Mouse (Mus musculus) retina, embryonic 14.5 days (tissue): Measurements from ENCODE around the gene Itgal.
"Not testable (repeated sequence)": the region's sequence is repeated elsewhere in the genome, so short reads cannot be mapped to it uniquely, and the experiment has no call there.

Experiments used
- DNase-seq: peaks from one replicate; pipeline ENCODE4 v3.0.0-alpha.2; 2015; ENCODE audit warnings: low spot score

The Itgal gene

GRCm38 (mm10) chr7:127342888-127343287 is 46.8 kb downstream of the Itgal start:
- DNase-seq = no peak

DNA sequence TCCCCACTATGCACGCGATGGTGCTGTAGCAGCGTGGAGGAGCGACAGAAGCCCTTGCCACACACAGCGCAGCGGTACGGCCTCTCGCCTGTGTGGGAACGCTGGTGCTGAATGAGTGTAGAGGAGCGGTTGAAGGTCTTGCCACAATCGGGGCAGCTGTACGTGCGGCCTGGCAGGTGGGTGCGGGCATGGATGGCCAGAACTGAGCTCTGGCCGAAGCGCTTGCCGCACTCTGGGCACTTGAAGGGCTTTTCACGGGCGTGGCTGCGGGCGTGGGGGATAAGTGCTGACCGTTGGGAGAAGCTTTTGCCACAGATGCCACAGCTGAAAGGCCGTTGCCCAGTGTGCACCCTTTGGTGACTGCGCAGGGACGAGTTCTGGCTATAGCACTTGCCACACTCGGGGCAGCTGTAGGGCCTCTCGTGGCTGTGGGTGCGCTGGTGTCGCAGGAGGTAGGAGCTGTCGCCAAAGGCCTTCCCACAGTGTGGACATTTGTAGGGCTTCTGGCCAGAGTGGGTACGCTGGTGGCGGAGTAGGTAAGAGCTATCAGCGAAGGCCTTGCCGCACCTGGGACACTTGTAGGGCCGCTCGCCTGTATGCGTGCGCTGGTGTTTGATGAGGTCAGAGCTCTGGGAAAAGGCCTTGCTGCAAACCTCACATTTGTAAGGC is 47.4 kb downstream of the Itgal start:
- DNase-seq = no peak

DNA sequence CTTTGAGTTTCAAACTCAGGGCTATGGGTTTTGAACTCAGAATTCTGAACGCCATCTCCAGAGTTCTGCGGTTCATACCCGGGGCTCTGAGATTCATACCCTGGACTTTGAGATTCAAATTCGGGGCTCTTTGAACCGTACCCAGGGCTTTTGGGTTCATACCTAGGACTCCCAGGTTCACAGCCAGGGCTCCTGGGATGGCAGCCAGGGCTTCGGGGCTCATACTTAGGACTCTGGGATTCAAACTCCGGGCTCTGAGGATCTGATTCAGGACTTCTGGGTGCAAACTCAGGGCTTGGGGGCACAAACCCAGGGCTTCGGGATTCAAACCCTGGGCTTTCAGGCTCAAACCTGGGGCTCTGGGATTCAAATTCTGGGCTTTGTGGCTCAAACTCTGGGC is 48.3 kb downstream of the Itgal start:
- DNase-seq = no peak

GRCm38 (mm10) chr7:127345092-127345491 is 49.0 kb downstream of the Itgal start:
- DNase-seq = no peak

- peak; percentile 96 for DNase-seq
Observed at GRCm38 (mm10) chr7:127345512-127346325, 49.7 kb downstream of the Itgal start, which contains the start of gene Zfp768. TSS of gene Zfp768 (minus strand) at chr7:127345589.

DNA sequence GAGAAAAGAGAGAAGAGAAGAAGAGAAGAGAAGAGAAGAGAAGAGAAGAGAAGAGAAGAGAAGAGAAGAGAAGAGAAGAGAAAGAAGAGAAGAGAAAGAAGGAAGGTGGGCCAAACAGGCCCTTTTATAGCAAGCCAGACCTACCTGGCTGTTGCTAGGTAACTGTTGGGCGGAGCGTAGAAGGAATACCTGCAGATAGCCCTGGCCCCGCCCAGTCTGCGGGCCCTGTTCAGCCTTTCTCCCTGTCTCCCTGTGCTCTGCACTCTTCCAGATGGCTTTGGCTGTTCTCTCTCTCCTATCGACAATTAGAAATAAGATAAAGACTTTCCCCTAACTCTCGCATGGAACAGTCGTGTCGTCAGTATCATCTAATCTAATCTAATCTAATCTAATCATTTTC is 50.6 kb downstream of the Itgal start:
- no peak for DNase-seq

DNA sequence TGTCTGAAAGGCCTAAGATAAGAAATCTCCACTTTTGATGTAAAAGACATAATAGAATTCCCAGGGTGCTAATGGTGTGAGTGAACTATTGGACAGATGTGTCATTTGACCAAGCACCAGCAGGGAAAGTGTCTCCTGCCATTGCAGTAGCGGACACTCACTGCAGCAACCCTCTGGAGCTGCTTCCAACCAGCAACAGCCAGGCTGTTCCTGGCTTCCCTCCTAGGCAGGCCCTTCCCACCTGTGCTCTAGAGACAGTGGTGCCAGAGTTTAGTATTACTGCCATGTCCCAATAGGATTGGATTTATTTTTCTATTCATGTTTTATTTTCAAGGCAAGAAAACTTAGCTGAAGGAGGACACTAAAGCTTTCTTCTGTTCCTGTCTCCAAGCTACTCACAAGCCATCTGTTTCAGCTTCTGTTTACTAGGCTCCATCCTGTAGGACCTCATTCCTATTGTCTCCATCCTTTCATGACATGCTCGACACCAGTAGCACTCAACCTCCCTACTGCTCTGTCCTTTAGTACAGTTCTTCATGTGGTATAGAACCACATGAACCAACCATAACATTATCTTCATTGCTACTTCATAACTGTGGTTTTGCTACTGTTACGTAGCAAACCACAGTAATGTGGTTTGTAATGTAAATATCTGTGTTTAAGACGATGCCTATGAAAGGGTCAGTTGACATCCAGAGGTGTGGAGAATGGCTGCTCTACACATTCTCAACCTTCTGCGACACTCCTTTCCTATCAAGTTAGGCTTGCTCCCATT is 55.4 kb downstream of the Itgal start:
- DNase-seq = no peak

- no peak for DNase-seq
Observed at GRCm38 (mm10) chr7:127355796-127356195, 59.7 kb downstream of the Itgal start.

GRCm38 (mm10) chr7:127357871-127358270 is 61.8 kb downstream of the Itgal start:
- DNase-seq = no peak

DNA sequence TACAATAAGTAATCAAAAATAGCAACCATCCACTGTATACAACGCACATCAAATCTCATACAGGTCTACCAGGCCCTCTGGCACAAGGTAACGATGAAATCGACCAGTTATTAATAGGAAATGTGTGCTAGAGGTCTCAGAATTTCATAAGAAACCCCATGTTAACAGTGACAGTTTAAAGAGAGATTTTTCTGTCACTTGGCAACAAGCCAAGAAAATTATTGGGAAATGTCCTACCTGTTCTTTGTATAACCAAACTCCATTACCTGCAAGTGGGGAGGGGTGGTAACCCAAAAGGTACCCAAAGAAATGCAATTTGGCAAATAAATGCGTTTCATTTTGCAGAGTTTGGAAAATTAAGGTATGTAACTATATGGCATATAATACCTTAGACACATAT is 62.4 kb downstream of the Itgal start:
- no peak for DNase-seq

- DNase-seq = no peak
Observed at GRCm38 (mm10) chr7:127360265-127360664, 64.2 kb downstream of the Itgal start.

DNA sequence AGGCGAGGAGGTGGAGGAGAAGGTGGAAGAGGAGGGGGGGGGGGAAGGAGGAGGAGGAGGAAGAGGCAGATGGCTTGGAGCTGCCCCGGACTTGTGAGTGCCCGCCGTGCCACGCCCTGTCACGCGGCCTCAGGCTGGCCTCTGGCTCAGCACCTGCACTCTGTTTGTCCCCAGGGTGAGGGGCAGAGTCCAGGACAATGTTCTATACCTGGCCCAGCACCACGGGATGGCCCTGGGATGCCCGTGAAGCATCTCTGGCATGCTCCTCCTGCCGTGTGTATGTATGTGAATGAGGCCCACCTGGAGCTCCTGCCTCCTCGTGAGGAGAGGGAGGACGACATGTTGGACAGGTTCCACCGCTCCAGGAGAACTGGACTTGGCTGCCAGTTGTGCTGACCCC is 65.4 kb downstream of the Itgal start:
- no peak for DNase-seq

- DNase-seq = peak; percentile 88
Observed at GRCm38 (mm10) chr7:127362418-127362817, 66.4 kb downstream of the Itgal start.

GRCm38 (mm10) chr7:127363475-127363921 is 67.4 kb downstream of the Itgal start:
- peak; percentile 45 for DNase-seq

DNA sequence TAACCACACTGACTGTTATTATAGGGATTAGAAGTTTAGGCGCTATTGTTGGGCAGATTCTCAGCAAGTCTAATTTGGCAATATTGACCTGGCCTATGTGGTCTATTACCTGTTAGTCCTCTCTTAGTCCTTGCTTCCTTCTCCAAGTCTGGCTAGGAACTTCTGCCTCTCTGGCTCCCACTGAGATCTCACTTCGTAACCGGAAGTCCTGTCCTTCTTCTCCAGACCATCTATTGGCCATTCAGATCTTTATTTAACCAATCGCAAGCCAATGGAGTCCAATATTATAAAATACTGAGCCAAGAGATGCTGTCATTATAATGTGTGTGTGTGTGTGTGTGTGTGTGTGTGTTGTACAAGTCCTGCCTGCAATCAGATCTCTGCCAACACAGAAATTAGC is 68.1 kb downstream of the Itgal start:
- DNase-seq = peak; percentile 15

GRCm38 (mm10) chr7:127366249-127366648 is 70.2 kb downstream of the Itgal start:
- DNase-seq = no peak

GRCm38 (mm10) chr7:127371213-127371612 is 75.2 kb downstream of the Itgal start:
- DNase-seq = no peak

GRCm38 (mm10) chr7:127371870-127372269 is 75.8 kb downstream of the Itgal start:
- DNase-seq = not testable (repeated sequence)

- peak; percentile 95 for DNase-seq
Observed at GRCm38 (mm10) chr7:127375271-127376245, 79.5 kb downstream of the Itgal start, which contains the start of gene Zfp747. TSS of gene Zfp747 (minus strand) at chr7:127376050.

DNA sequence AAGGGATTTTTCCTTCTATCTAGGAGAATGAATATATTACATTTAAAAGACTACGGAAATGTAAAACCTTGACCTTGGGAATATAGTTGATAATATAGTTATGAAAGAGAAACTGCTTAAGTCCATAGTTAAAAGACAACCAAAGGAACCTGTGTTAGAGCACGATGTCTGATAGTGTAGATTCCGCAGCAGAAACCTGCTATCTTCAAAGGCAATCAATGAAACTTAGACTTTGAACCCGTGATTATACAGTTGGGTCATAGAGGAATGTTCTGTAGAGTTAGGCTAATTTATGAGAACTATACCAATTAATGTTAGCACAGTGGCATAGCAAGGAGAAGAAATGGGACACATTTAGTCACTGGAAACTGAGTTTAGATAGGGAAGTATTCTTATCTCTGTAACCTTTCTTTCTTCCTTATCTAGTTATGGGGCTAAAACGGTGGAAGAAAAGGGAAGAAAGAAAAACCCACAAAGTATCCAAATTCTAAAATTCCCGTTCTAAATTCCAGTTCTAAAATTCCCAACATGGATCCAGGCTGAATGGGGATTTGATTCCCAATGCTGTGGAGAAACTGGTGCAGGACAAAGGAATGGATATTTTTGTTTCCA is 82.4 kb downstream of the Itgal start:
- no peak for DNase-seq
